Mouse (Mus musculus): ENCODE measurements around the gene Gucy2g.
"Not testable (repeated sequence)": the region's sequence is repeated elsewhere in the genome, so short reads cannot be mapped to it uniquely, and the experiment has no call there.

Gucy2g gene

DNA sequence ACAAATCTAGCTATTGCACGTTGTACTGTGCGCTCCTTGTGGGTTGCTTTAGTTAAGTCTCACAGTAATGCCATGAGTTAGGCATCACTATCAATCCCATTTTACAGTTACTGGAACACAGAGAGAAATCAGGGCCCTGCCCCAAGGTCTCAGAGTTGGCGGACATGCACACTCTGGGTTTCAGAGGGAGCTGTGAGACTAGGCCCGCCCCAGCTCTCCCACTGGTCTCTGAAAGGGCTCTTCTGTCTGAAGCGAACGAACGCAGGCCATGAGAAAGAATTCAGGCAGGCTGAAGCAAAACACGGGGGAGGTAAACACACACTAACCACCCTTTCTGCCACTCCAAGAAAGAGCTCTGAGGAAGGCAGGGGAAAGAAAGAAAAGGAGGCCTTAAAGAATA, 82.4 kb downstream of the Gucy2g start:
- DNase-seq = no peak

DNA sequence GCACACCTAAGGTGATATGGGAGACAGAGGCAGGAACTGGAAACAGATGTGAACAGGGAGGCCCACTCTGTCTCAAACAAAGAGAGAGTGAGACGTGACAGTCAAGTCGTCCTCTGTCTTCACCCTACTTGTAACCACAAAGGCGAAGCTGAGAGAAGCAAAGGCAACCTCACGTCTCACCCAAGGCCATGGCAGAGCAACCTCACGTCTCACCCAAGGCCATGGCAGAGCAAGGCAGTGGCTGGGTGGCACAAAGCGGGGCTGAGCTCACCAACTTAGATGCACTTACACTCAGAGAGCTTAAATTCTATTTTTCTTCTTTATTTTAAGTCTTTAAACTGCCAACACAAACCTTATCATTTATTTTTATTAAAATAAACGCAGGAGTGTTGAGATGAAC, 84.0 kb downstream of the Gucy2g start:
- DNase-seq = no peak

DNA sequence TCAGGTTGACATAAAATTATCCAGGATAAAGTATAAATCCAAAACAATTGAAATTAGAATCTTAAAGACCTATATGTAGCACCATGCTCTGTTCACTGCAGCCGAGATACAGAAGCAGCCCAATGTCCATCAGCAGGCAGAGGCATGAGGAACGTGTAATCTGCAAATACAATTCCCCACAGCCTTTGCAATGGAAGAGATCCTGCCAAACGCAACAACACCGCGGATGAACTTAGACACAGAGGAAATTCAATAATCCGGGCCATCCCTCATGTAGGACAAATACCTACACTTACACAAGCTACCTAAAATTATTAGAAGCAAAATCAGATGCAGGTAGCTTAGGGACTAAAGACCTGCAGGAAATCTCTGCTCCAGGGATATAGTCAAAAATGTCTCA, 88.1 kb downstream of the Gucy2g start:
- no peak for DNase-seq

DNA sequence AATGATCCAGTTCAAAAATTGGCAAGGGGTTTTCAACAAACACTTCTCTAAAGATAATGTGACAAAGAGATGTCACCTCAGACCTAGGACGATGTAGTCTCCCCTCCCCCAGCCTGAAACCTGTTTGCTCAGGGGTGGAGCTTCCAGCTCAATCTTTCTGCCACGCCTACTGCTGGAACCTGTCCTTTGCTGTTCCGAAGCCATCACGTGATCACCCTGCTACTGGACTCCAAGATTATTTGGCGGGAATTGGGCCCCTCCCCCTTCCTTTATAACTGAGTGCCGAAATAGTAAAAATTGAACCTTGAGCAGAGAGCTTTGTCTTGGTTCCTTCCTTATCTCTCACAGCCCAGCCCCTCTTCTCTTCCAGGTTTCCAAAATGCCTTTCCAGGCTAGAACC, 88.8 kb downstream of the Gucy2g start:
- DNase-seq = not testable (repeated sequence)

DNA sequence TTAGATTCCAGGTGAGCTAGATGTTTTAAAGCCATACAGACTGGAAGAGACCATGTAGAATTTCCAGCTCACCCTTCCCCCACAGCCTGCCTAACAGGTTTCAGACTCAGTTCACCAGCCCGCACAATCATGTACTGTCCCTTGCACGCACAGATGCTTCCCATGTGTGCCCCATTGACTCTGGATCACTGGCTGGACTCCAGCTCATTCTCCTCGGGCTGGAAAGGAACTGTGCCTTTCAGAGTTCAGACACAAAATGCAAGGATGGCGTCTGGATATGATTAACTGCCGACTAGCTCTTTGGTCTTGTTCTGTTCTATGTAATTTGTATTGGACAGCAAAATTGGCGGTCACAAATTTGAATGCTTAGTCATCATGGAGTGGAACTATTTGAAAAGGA, 91.4 kb downstream of the Gucy2g start:
- no peak for DNase-seq

DNA sequence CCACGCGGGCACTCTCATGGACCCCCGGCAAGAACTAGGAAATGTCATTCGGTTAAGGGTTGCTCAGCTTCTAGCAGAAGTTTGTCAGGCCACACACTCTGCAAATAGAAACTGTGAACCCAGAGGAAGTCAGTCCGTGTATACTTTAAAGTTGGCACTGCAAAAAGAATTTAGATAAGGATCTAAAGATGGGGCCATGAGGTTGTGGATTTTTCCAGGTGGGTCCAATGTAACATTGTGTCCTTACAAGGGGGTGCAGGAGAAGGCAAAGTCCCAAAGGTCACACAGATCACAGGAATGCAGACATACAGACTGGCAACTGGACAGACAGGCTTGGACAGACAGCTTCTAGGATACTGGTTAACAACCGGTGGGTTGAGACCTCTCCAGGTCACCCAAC, 92.9 kb downstream of the Gucy2g start:
- no peak for DNase-seq
